Mouse (Mus musculus) intestine, postnatal 0 days (tissue): ENCODE data around the gene Rassf10. TPM values are rescaled to one million over a fixed set of nuclear protein-coding genes. Genes with fewer than 3 reads are reported as not detected.

ENCODE experiments used
- ATAC-seq: fragments of 200-750 bp; cut with Nextera tagmentation; 2 replicates; pipeline ENCODE4 v1.8.0; 2017; ENCODE audit warnings: mild to moderate bottlenecking, moderate TSS enrichment, moderate library complexity
- H3K27ac ChIP-seq: fragments of 300-500 bp; sonication (generic); 2 replicates; pipeline ENCODE4 v1.5.1; 2014; ENCODE audit warnings: mild to moderate bottlenecking, low read depth, low read length, moderate library complexity
- H3K27me3 ChIP-seq: fragments of 300-500 bp; sonication (generic); replicated peaks from 2 replicates; pipeline ENCODE4 v1.6.1; 2014; ENCODE audit warnings: low read length, mixed read lengths; ENCODE audit not compliant: control insufficient read depth, insufficient read depth
- H3K36me3 ChIP-seq: fragments of 300-500 bp; sonication (generic); 2 replicates; pipeline ENCODE4 v1.6.1; 2014; ENCODE audit warnings: mild to moderate bottlenecking, moderate library complexity; ENCODE audit not compliant: control insufficient read depth, insufficient read depth
- H3K4me1 ChIP-seq: fragments of 300-500 bp; sonication (generic); replicated peaks from 2 replicates; pipeline ENCODE4 v1.6.1; 2014; ENCODE audit warnings: antibody characterized with exemption, low read length, mixed read lengths; ENCODE audit not compliant: control insufficient read depth, insufficient read depth
- H3K4me2 ChIP-seq: fragments of 300-500 bp; sonication (generic); replicated peaks from 2 replicates; pipeline ENCODE4 v1.6.1; 2014; ENCODE audit warnings: low read depth, mild to moderate bottlenecking, moderate library complexity
- H3K4me3 ChIP-seq: fragments of 300-500 bp; sonication (generic); 2 replicates; pipeline ENCODE4 v1.5.1; 2014; ENCODE audit warnings: low read depth, low read length
- H3K9ac ChIP-seq: fragments of 300-500 bp; sonication (generic); 2 replicates; pipeline ENCODE4 v1.6.1; 2014; ENCODE audit warnings: mild to moderate bottlenecking, low read depth, low read length
- H3K9me3 ChIP-seq: fragments of 300-500 bp; sonication (generic); 2 replicates; pipeline ENCODE4 v1.6.1; 2016; ENCODE audit warnings: mixed run types; ENCODE audit not compliant: control insufficient read depth
- CTCF ChIP-seq: sonication (generic); IDR thresholded peaks from 2 replicates; pipeline ENCODE4 v1.5.1; 2016; ENCODE audit warnings: low read depth, mild to moderate bottlenecking, control low read depth, antibody characterized with exemption, moderate library complexity
- WGBS: fragments of 180-500 bp; shearing (Covaris S2); extraction: QIAGEN DNeasy Blood & Tissue Kit; methylation state at CpG from one replicate; pipeline ENCODE4 v1.1.7; 2014; 5-methylcytosine and 5-hydroxymethylcytosine counted together
- polyA plus RNA-seq: library from polyadenylated mRNA; unstranded; fragments of >200 nt; fragmentation: Nextera tagmentation; extraction: Ambion mirVana; gene quantifications from 2 replicates; pipeline ENCODE4 v1.2.1, GENCODE M21; 2015

Gene Rassf10
- polyA plus RNA-seq, 1 experiment from 2014 or later = 0.94 TPM

DNA sequence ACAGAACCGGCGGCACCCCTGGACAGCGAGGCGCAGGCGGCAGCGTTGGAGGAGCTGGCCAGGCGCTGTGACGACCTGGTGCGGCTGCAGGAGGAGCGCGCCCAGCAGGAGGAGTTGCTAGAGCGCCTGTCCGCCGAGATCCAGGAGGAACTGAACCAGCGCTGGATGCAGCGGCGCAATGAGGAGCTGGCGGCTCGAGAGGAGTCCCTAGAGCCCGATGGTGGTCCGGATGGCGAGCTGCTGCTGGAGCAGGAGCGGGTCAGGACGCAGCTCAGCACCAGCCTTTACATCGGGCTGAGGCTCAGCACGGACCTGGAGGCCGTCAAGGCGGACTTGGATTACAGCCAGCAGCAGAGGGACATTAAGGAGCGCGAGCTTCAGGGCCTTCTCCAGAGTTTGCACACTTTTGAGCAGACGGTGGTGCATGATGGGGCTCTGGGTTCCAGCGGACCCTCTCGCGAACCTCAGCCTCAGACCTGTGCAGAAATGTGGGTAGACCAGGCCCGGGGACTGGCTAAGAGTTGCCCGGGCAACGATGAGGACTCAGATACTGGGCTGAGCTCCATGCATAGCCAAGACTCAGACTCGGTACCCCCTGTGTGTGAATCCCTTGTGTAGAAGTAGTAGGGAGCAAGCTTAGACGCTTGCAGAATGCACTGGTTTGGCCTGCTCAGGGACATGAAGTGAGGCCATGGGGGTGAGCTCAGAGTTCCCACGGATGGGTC, 1.5 kb downstream of the Rassf10 start:
- Histone ChIP-seq H3K27me3 (peaks cover 18% of the 10 kb centered on the region), H3K36me3 (no peaks in the 10 kb centered on the region), H3K4me1 (no peaks in the 10 kb centered on the region), H3K4me2 (peak overlapping the region; percentile 95), H3K4me3 (peak overlapping the region; percentile 39), H3K9ac (no peak overlapping the region), H3K27ac (no peak overlapping the region), H3K9me3 (no peaks in the 10 kb centered on the region)
- ATAC-seq = peak; percentile 36; the same call in 1 of the 2 replicates
- TF ChIP-seq CTCF = peak; percentile 63
- 6% methylated on average over 40 of the region's 40 CpGs for WGBS

DNA sequence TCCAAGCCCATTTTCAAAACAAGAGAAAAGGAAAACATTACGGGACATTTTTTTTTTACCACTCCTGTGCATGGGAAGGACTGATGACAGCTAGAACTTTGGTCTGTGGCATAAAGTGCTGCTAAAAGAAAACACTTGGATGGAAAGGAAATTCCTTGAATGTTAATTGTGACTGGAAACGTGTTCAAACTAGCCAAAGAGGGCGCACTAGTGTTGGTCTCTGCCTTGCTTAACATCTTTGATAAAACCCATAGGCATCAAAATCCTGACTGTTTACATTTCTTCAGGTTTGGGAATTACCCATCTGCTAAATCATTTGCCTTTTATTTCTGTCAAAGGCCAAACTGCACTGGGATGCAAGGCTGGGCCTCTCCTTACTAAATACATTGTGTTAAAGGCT, 2.2 kb downstream of the Rassf10 start:
- Histone ChIP-seq H3K4me3 (no peak overlapping the region), H3K27me3 (peaks cover 18% of the 10 kb centered on the region), H3K9me3 (no peaks in the 10 kb centered on the region), H3K27ac (no peak overlapping the region), H3K36me3 (no peaks in the 10 kb centered on the region), H3K4me2 (no peak overlapping the region), H3K9ac (no peak overlapping the region), H3K4me1 (no peaks in the 10 kb centered on the region)
- ATAC-seq = no peak
- peak; percentile 51 for TF ChIP-seq CTCF
- 45% methylated on average over 3 of the region's 3 CpGs for WGBS

DNA sequence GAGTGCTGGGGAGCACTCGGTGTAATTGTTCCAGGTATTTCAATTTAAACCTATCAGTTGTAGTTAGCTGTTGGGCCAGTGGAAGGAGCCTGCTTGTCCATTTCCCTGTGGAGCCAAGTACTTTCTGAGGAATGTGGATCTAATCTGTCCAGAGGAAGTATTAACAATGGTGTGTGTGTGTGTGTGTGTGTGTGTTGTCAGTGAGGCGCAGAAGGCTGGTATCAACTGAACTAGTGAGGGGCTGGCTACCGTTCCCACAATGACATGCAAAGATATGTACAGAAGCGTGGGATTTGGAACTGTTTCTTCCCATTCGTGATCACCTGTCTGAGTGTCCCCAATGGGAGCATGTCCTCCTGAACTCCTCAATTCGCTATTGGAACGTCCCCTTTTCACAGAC, 3.2 kb downstream of the Rassf10 start:
- H3K27ac ChIP-seq = no peak overlapping the region
- no peak overlapping the region for H3K4me3 ChIP-seq
- no peak overlapping the region for H3K9ac ChIP-seq
- no peaks in the 10 kb centered on the region for H3K9me3 ChIP-seq
- no peaks in the 10 kb centered on the region for H3K4me1 ChIP-seq
- peaks cover 18% of the 10 kb centered on the region for H3K27me3 ChIP-seq
- no peak overlapping the region for H3K4me2 ChIP-seq
- 67% methylated on average over 7 of the region's 7 CpGs for WGBS
- no peak for ATAC-seq
- H3K36me3 ChIP-seq = no peaks in the 10 kb centered on the region
- TF ChIP-seq CTCF = no peak

DNA sequence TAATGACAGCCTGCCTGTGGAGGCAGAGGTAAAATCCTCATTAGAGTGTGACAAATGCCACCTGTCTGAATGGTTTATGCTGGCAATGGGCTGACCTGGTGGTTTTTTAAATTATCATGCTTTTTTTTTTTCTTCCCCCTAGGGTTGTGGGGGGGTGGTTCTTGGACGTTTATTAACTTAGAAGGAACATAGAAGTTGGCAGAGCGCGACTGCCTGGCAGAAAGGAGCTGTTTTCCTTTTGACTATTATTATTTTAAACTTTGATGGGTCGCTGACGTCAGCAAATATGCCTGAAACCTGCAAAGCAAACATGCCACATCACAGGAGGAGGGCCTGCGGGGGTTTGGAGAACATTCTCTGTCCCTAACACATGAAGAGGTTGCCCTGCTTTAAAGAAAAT, 3.9 kb downstream of the Rassf10 start:
- H3K4me3 ChIP-seq = no peak overlapping the region
- no peak for TF ChIP-seq CTCF
- H3K36me3 ChIP-seq = no peaks in the 10 kb centered on the region
- H3K4me1 ChIP-seq = no peaks in the 10 kb centered on the region
- H3K27ac ChIP-seq = no peak overlapping the region
- WGBS = 52% methylated on average over 6 of the region's 6 CpGs
- peaks cover 18% of the 10 kb centered on the region for H3K27me3 ChIP-seq
- no peak overlapping the region for H3K9ac ChIP-seq
- no peak overlapping the region for H3K4me2 ChIP-seq
- no peak for ATAC-seq
- H3K9me3 ChIP-seq = no peaks in the 10 kb centered on the region

DNA sequence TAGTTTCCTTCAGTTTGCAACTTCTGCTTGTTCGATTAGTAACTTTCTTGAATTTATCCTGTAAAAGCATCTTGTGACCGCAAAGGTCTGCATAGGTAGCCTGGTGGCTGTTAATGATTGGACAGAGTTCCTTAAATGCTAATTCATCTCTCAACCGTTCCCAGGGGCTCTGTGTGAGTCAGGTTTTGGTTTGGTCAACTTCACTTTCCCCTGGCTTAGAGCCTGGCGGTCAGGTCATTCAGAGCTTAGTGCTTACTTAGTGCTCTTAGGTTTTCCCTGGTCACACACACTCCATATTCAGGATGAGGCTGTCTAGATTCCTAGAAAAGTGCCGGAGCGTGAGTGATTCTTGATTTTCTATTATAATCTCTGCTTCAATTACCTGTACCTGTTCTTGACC, 12.6 kb downstream of the Rassf10 start:
- H3K27me3 ChIP-seq = no peaks in the 10 kb centered on the region
- H3K4me2 ChIP-seq = no peak overlapping the region
- H3K4me1 ChIP-seq = no peaks in the 10 kb centered on the region
- peaks cover 6% of the 10 kb centered on the region; the same call in 1 of the 2 replicates for H3K9me3 ChIP-seq
- ATAC-seq = no peak
- H3K36me3 ChIP-seq = no peaks in the 10 kb centered on the region
- 35% methylated on average over 6 of the region's 6 CpGs for WGBS
- no peak for TF ChIP-seq CTCF
- no peak overlapping the region for H3K27ac ChIP-seq
- H3K9ac ChIP-seq = no peak overlapping the region
- H3K4me3 ChIP-seq = no peak overlapping the region

DNA sequence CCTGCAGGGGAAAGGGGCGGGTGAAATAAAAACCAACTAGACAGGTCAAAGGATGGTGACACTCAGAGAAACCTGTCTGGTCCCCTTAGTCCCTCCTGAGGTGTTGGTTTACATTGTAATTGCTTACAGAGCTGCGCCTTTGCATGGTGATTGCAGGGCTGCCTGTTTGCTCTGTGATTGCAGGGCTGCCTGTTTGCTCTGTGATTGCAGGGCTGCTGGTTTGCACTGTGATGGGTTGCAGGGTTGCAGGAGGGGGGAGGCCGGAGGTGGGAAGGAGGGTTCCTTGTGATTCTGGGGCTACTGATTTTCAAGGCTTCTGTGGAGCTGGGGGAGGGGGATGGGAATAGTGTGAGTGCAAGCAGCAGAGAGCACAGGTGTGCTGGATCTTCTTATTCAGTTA, 13.0 kb downstream of the Rassf10 start:
- Histone ChIP-seq H3K36me3 (no peaks in the 10 kb centered on the region), H3K9ac (no peak overlapping the region), H3K4me1 (no peaks in the 10 kb centered on the region), H3K9me3 (peaks cover 6% of the 10 kb centered on the region; the same call in 1 of the 2 replicates), H3K27me3 (no peaks in the 10 kb centered on the region), H3K27ac (no peak overlapping the region), H3K4me3 (no peak overlapping the region), H3K4me2 (no peak overlapping the region)
- no peak for ATAC-seq
- WGBS = 16% methylated on average over 3 of the region's 3 CpGs
- no peak for TF ChIP-seq CTCF
